Mouse (Mus musculus) midbrain, embryonic 11.5 days (tissue): ENCODE results near the gene Gm11634. TPM values are rescaled to one million over a fixed set of nuclear protein-coding genes. Genes with fewer than 3 reads are reported as not detected.
A peak's percentile ranks its signal among the peaks of the same experiment; 100 is the strongest.
"Not testable (repeated sequence)": the region's sequence is repeated elsewhere in the genome, so short reads cannot be mapped to it uniquely, and the experiment has no call there.

Source experiments
- ATAC-seq: fragments of 200-750 bp; cut with Nextera tagmentation; 2 replicates; pipeline ENCODE4 v1.8.0; 2017; ENCODE audit warnings: moderate TSS enrichment, moderate library complexity; ENCODE audit not compliant: low FRiP score
- DNase-seq: peaks from one replicate; pipeline ENCODE4 v3.0.0; 2015; ENCODE audit warnings: low spot score; ENCODE audit errors: missing footprints
- H3K27ac ChIP-seq: fragments of 300-500 bp; sonication (generic); 2 replicates; pipeline ENCODE4 v1.5.1; 2014; ENCODE audit warnings: low read depth, low read length
- H3K27me3 ChIP-seq: fragments of 300-500 bp; sonication (generic); 2 replicates; pipeline ENCODE4 v1.6.1; 2014; ENCODE audit warnings: mild to moderate bottlenecking, low read length, moderate library complexity, mixed read lengths; ENCODE audit not compliant: control insufficient read depth, insufficient read depth
- H3K36me3 ChIP-seq: fragments of 300-500 bp; sonication (generic); 2 replicates; pipeline ENCODE4 v1.6.1; 2014; ENCODE audit warnings: mild to moderate bottlenecking, low read length, moderate library complexity, mixed read lengths; ENCODE audit not compliant: control insufficient read depth, insufficient read depth
- H3K4me1 ChIP-seq: fragments of 300-500 bp; sonication (generic); 2 replicates; pipeline ENCODE4 v1.6.1; 2014; ENCODE audit warnings: low read length; ENCODE audit not compliant: control insufficient read depth, insufficient read depth
- H3K4me2 ChIP-seq: fragments of 300-500 bp; sonication (generic); 2 replicates; pipeline ENCODE4 v1.6.1; 2014; ENCODE audit warnings: mild to moderate bottlenecking, moderate library complexity
- H3K4me3 ChIP-seq: fragments of 300-500 bp; sonication (generic); 2 replicates; pipeline ENCODE4 v1.5.1; 2014; ENCODE audit warnings: low read depth, low read length
- H3K9ac ChIP-seq: fragments of 300-500 bp; sonication (generic); 2 replicates; pipeline ENCODE4 v1.6.1; 2014; ENCODE audit warnings: low read length
- H3K9me3 ChIP-seq: fragments of 300-500 bp; sonication (generic); 2 replicates; pipeline ENCODE4 v1.6.1; 2016; ENCODE audit warnings: low read length; ENCODE audit not compliant: control insufficient read depth
- WGBS: fragments of 180-500 bp; shearing (Covaris S2); extraction: QIAGEN DNeasy Blood & Tissue Kit; methylation state at CpG from one replicate; pipeline ENCODE4 v1.1.7; 2014; 5-methylcytosine and 5-hydroxymethylcytosine counted together
- polyA plus RNA-seq: library from polyadenylated mRNA; unstranded; fragments of >200 nt; fragmentation: Nextera tagmentation; extraction: Ambion mirVana; gene quantifications from 2 replicates; pipeline ENCODE4 v1.2.1, GENCODE M21; 2014

Gene Gm11634
- polyA plus RNA-seq, 1 experiment from 2014 or later, result not detected

DNA sequence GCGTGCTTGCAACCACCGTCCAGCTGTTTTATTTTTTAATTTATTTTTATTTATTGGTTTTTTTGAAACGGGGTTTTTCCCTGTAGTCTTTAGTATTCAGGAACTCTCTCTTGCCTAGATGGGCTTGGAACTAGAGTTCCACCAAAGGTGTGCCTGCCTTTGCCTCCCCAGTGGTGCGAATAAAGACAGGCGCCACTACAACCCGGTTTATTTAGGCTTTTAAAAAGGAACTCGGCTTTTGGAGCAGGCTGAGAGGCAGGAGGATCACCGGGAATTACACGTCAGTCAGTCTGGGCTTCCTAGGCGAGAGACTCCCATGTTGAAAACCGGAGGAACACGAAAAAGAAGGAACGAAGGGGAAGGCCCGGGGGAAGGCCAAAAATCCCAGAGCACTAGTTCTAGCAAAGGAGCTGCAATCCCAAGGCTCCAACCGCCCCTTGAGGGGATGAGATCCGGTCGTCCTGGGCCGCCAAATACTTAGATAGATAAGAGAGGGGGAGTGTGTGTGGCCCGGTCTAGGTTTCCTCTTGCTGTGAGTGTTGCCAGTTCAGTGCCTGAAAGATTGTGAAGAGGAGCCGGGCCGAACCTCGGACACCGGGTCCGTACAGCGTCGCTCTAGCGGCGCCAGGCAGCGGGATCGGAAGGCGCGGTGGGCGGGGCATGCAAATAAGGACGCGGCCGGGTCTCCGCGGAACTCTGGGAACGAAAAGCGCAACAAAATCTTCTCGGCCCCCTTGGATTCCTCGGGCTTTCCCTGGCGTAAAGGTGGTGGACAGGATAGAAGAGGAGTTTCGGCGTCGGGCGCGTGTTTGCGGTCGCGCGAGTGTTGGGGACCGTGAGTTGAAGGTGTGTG is 42.0 kb upstream of the Gm11634 start:
- H3K36me3 ChIP-seq, H3K9me3 ChIP-seq, H3K27me3 ChIP-seq, H3K4me1 ChIP-seq: not testable (repeated sequence)
- whole genome bisulfite sequencing, result 7% methylated on average over 51 of the region's 53 CpGs
- ATAC-seq, result peak; percentile 73
- Histone ChIP-seq H3K4me3 (peak overlapping the region; percentile 2; the same call in 1 of the 2 replicates), H3K4me2 (peak overlapping the region; percentile 41), H3K27ac (peak overlapping the region; percentile 27), H3K9ac (peak overlapping the region; percentile 61)
- peak; percentile 93 for DNase-seq

DNA sequence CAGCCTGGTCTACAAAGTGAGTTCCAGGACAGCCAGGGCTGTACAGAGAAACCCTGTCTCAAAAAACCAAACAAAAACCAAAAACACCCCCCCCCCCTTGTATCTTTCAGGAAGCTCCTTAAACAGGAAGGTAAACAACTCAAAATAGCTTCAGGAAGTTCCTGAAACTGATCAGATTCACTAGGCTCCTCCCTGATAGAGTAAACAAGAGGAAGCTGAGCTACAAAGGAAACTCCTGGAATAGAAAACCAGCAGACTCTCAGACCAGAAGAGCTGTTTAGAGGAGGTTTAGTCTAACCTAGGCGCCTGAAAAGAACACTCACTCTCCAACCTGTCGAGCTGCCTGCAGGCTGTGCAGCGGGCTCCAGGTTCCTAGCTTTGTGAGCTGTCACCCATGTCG is 40.7 kb upstream of the Gm11634 start:
- H3K4me2 ChIP-seq, result no peak overlapping the region
- no peak for ATAC-seq
- WGBS, result 90% methylated on average over 4 of the region's 4 CpGs

DNA sequence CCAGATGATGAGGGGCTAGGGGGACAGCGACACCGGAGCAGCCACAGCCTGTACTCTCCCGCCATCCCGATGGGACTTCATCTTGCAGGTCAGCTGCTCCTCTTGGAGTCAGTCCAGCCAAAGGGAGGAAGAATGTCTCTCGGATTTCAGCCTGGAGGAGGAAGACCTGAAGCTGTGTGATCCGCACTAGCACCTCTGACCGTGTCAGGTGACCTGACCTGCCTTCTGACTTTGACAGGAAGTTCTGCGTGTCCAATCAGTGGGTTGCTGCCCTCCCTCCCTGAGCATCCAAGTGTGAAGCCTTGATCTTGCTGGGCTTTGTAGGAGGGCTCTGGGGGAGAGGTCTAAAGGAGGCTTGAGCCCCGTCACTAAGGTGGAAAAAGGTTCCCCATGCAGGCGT is 36.6 kb upstream of the Gm11634 start:
- H3K27me3 ChIP-seq, result no peaks in the 10 kb centered on the region; the same call in 1 of the 2 replicates
- H3K27ac ChIP-seq, result no peak overlapping the region
- no peak overlapping the region for H3K4me2 ChIP-seq
- no peaks in the 10 kb centered on the region for H3K9me3 ChIP-seq
- no peak overlapping the region for H3K4me3 ChIP-seq
- peaks cover 7% of the 10 kb centered on the region; the same call in 1 of the 2 replicates for H3K36me3 ChIP-seq
- no peaks in the 10 kb centered on the region; the same call in 1 of the 2 replicates for H3K4me1 ChIP-seq
- DNase-seq, result no peak
- H3K9ac ChIP-seq, result no peak overlapping the region
- 81% methylated on average over 10 of the region's 10 CpGs for WGBS
- ATAC-seq, result no peak

More for the DNA sequence above, 40.7 kb upstream of the Gm11634 start:
- no peaks in the 10 kb centered on the region for H3K9me3 ChIP-seq
- no peak overlapping the region for H3K4me3 ChIP-seq
- H3K9ac ChIP-seq, result no peak overlapping the region
- no peaks in the 10 kb centered on the region; the same call in 1 of the 2 replicates for H3K27me3 ChIP-seq
- H3K27ac ChIP-seq, result no peak overlapping the region
- peaks cover 7% of the 10 kb centered on the region; the same call in 1 of the 2 replicates for H3K36me3 ChIP-seq
- DNase-seq, result no peak
- peaks cover 2% of the 10 kb centered on the region; the same call in 1 of the 2 replicates for H3K4me1 ChIP-seq

DNA sequence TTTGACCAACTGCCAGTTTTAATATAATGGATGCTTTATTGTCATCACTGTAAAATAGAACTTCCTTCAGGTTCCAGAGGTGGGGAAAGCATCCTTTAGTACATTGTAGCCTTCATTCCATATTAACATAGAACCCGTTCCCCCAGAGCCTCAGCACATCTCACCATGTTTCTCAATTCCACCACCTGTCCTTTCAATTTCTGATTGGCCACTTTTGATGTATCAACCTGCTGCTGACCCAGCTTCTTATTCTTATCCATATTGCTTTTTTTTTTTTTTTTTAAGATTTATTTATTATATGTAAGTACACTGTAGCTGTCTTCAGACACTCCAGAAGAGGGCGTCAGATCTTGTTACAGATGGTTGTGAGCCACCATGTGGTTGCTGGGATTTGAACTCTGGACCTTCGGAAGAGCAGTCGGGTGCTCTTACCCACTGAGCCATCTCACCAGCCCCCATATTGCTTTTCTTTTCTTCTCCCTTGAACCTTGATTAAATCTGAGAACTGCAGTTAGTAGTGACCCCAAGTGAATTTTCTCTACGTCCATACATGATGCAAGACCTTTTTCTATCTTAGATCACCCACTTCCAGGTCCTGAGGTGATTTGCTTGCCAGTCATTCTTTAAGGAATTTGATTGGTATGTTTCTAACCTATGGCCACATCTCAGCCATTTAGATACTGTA is 29.8 kb upstream of the Gm11634 start:
- Histone ChIP-seq H3K27ac (peak overlapping the region; percentile 98; the same call in 1 of the 2 replicates), H3K4me2 (peak overlapping the region; percentile 83), H3K4me3 (peak overlapping the region; percentile 51; the same call in 1 of the 2 replicates)
- DNase-seq, H3K27me3 ChIP-seq, H3K9me3 ChIP-seq, H3K4me1 ChIP-seq, ATAC-seq, H3K36me3 ChIP-seq, H3K9ac ChIP-seq: not testable (repeated sequence)
- 74% methylated on average over 4 of the region's 5 CpGs for WGBS

DNA sequence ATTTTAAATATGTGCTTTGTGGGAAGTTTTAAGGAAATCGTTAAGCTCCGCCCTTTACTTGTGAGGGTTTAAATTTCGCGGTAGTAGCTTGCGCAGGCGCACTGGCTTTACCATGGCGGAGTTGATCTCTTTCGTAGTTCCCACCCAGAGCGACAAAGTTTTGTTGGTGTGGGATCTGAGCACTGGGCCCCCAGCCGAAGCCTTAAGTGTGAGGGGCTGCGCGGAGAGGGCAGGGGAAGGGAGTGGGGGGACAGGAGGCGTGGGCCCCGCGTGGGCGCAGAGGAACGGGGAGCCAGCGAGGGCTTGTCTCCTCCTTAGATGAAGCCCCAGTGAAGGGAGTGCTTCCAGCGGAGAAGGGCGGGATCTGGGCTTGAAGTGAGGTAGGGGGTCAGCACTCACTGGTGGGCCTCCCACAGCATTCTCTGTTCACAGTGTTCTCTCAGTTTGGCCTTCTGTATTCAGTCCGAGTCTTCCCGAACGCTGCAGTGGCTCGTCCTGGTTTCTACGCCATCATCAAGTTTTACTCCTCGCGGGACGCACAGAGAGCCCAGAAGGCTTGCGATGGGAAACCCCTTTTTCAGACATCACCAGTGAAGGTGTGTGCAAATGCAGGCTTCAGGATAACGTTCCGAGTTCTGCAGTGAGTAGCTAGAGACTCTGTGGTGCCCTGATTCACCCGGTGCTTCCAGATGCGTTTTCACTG is 29.0 kb upstream of the Gm11634 start:
- H3K36me3 ChIP-seq, result peaks cover 2% of the 10 kb centered on the region; the same call in 1 of the 2 replicates
- WGBS, result under 1% methylated on average over 33 of the region's 33 CpGs
- peak overlapping the region; percentile 83 for H3K9ac ChIP-seq
- ATAC-seq, result peak; percentile 61
- H3K9me3 ChIP-seq, result no peaks in the 10 kb centered on the region
- H3K4me3 ChIP-seq, result peak overlapping the region; percentile 51
- peak overlapping the region; percentile 83 for H3K4me2 ChIP-seq
- peak; percentile 99 for DNase-seq
- peak overlapping the region; percentile 98 for H3K27ac ChIP-seq
- no peaks in the 10 kb centered on the region for H3K27me3 ChIP-seq
- H3K4me1 ChIP-seq, result peaks cover 6% of the 10 kb centered on the region; the same call in 1 of the 2 replicates

DNA sequence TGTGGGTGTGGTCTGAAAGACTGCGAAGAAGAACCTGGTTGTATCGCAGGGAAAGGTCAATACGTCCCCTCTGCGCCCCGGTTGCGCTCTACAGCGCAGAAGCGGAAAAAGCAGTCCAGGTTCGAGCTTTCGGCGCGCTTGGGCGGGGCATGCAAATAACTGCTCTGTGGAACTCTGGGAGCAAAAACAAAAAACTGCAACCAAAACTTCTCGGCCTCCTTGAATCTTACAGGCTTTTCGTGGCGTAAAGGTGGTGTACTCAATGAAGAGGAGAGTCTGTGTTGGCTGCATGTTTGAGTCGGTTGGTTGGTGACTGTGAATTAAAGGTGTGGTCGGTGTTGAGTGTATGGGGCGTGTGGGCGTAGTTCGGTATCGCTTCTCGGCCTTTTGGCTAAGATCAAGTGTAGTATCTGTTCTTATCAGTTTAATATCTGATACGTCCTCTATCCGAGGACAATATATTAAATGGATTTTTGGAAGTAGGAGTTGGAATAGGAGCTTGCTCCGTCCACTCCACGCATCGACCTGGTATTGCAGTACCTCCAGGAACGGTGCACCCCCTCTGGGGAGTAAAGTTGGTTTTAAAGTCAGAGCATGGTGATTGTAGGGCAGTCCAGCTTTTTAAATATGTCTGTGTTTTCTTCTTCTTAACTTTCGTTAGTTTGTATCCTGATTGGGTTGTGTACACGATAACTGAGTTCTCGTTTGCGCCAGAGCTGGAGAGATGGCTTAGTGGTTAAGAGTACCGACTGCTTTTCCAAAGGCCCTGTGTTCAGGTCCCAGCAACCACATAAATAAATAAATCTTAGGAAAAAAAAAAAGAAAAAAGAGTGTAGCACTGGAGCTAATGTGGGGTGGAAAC is 28.2 kb upstream of the Gm11634 start, which contains the start of gene Rdm1:
TSS of gene Rdm1 (plus strand) at position 201 of the 862 bp plus-strand sequence.
- peak within 1 kb of the TSS; percentile 83 for H3K9ac ChIP-seq
- peaks cover 2% of the 10 kb centered on the region; the same call in 1 of the 2 replicates for H3K36me3 ChIP-seq
- H3K4me3 ChIP-seq, result peak within 1 kb of the TSS; percentile 51
- H3K4me1 ChIP-seq, result peaks cover 6% of the 10 kb centered on the region; the same call in 1 of the 2 replicates
- no peaks in the 10 kb centered on the region for H3K27me3 ChIP-seq
- peak; percentile 98 for DNase-seq
- no peaks in the 10 kb centered on the region for H3K9me3 ChIP-seq
- peak within 1 kb of the TSS; percentile 83 for H3K4me2 ChIP-seq
- peak; percentile 92 for ATAC-seq
- WGBS, result under 1% methylated on average over 32 of the region's 34 CpGs
- peak within 1 kb of the TSS; percentile 98 for H3K27ac ChIP-seq

DNA sequence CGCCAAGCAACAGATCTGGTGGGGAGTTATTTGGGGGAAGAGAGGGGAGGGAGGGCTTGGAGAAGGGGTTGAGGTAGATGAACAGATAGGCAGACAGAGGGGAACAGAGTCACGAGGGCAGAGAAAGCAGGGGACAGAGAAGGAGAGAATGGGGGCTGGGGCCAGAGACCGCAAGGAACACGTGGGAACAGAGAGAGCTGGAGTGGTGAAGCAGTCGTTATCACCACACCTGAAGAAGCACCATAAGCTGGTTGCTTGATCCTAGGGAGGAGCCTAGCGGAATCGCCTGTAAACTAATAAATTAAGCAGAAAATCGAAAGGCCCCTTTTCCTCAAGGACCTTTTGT is 27.6 kb upstream of the Gm11634 start:
- 7% methylated on average over 8 of the region's 8 CpGs for WGBS
- Histone ChIP-seq H3K4me2 (peak overlapping the region; percentile 83), H3K36me3 (peaks cover 2% of the 10 kb centered on the region; the same call in 1 of the 2 replicates), H3K27ac (peak overlapping the region; percentile 96), H3K27me3 (no peaks in the 10 kb centered on the region), H3K4me3 (peak overlapping the region; percentile 30), H3K9ac (peak overlapping the region; percentile 68), H3K9me3 (no peaks in the 10 kb centered on the region), H3K4me1 (peaks cover 6% of the 10 kb centered on the region; the same call in 1 of the 2 replicates)
- DNase-seq, result no peak
- peak; percentile 18; the same call in 1 of the 2 replicates for ATAC-seq
